ENCODE assay signal across 9 mouse cellular contexts in genomic region chr7:19889881-19890280, GRCm38 (mm10). TPM values are rescaled to one million over a fixed set of nuclear protein-coding genes. Genes with fewer than 3 reads are reported as not detected.
DNase-seq lines count a peak whose midpoint lies in the region; ATAC-seq and TF ChIP-seq lines count a peak whose summit lies in the region.
"Had no signal": no experiment of that assay in that cellular context is flagged by ENCODE, and none has a peak within 500 bp of the region (broad histone marks: within the 10 kb centered on the region; RNA-seq: fewer than 3 reads in every experiment).

No protein-coding gene starts in this region.

- no peak overlapping the region for H3K4me2 ChIP-seq in hindbrain, embryonic 11.5 days (replicated peaks; ENCODE audit: low read depth, low read length)
- no peak overlapping the region for H3K4me2 ChIP-seq in hindbrain, embryonic 12.5 days (replicated peaks)
- H3K4me2 ChIP-seq in hindbrain, embryonic 14.5 days (replicated peaks): no peak overlapping the region
- H3K4me2 ChIP-seq: liver, embryonic 15.5 days had no signal

- peak; percentile 49 for DNase-seq in hindbrain, embryonic 11.5 days (ENCODE audit: low spot score)
- DNase-seq in 3T3-L1 (ENCODE audit: low read depth, low spot score): peak; percentile 50
- DNase-seq in c-Kit-positive CD71-positive TER-119-positive erythroid progenitor cells, embryonic 14.5 days (ENCODE audit: low spot score): peak; percentile 50
- DNase-seq in lung, adult 18-20 months: peak; percentile 40 to 43
- DNase-seq in spleen, postnatal 4 days (ENCODE audit: low spot score in 2 of 2): peak; percentile 65 to 87
- no peak for DNase-seq in hindbrain, embryonic 14.5 days (ENCODE audit: low spot score)

- WGBS in hindbrain, embryonic 11.5 days: 52% methylated on average over 8 of the region's 8 CpGs
- WGBS in hindbrain, embryonic 12.5 days: 51% methylated on average over 8 of the region's 8 CpGs
- WGBS in hindbrain, embryonic 14.5 days: 50% methylated on average over 8 of the region's 8 CpGs

- H3K36me3 ChIP-seq in hindbrain, embryonic 11.5 days (ENCODE audit: control insufficient read depth, insufficient read depth, low read length): no peaks in the 10 kb centered on the region
- H3K36me3 ChIP-seq in hindbrain, embryonic 12.5 days: no peaks in the 10 kb centered on the region
- no peaks in the 10 kb centered on the region for H3K36me3 ChIP-seq in E14TG2a.4 (ENCODE audit: insufficient read depth, low read length)
- no peaks in the 10 kb centered on the region for H3K36me3 ChIP-seq in hindbrain, embryonic 14.5 days (replicated peaks; ENCODE audit: control insufficient read depth, insufficient read depth)
- H3K36me3 ChIP-seq: liver, embryonic 15.5 days had no signal

- no peak overlapping the region for H3K4me3 ChIP-seq in hindbrain, embryonic 11.5 days (ENCODE audit: low read depth, low read length)
- no peak overlapping the region for H3K4me3 ChIP-seq in hindbrain, embryonic 12.5 days
- no peak overlapping the region for H3K4me3 ChIP-seq in E14TG2a.4 (replicated peaks; ENCODE audit: low read length)
- no peak overlapping the region for H3K4me3 ChIP-seq in hindbrain, embryonic 14.5 days (replicated peaks; ENCODE audit: low read length)
- H3K4me3 ChIP-seq: liver, embryonic 15.5 days had no signal

- no peak for ATAC-seq in hindbrain, embryonic 11.5 days (ENCODE audit: low FRiP score)
- ATAC-seq in hindbrain, embryonic 12.5 days (ENCODE audit: low FRiP score): no peak
- ATAC-seq in hindbrain, embryonic 14.5 days (ENCODE audit: low FRiP score): no peak

- no peak overlapping the region for H3K9ac ChIP-seq in hindbrain, embryonic 11.5 days (ENCODE audit: low read depth, low read length)
- no peak overlapping the region for H3K9ac ChIP-seq in hindbrain, embryonic 12.5 days
- no peak overlapping the region for H3K9ac ChIP-seq in hindbrain, embryonic 14.5 days
- H3K9ac ChIP-seq: liver, embryonic 15.5 days had no signal

- peak; percentile 87 for TF ChIP-seq CTCF in E14TG2a.4 (conservative IDR thresholded peaks at IDR 0.05; ENCODE audit: low read length)

- no peaks in the 10 kb centered on the region for H3K27me3 ChIP-seq in hindbrain, embryonic 11.5 days (ENCODE audit: control insufficient read depth, insufficient read depth, low read length)
- no peaks in the 10 kb centered on the region for H3K27me3 ChIP-seq in hindbrain, embryonic 12.5 days
- peaks cover 5% of the 10 kb centered on the region; the same call in 1 of the 2 replicates for H3K27me3 ChIP-seq in E14TG2a.4 (ENCODE audit: insufficient read depth, low read length)
- no peaks in the 10 kb centered on the region for H3K27me3 ChIP-seq in hindbrain, embryonic 14.5 days (ENCODE audit: control insufficient read depth, insufficient read depth, low read length)
- H3K27me3 ChIP-seq: liver, embryonic 15.5 days had no signal

- no peak overlapping the region for H3K27ac ChIP-seq in hindbrain, embryonic 11.5 days (ENCODE audit: low read depth, low read length)
- H3K27ac ChIP-seq in hindbrain, embryonic 12.5 days: no peak overlapping the region
- H3K27ac ChIP-seq in hindbrain, embryonic 14.5 days: no peak overlapping the region
- H3K27ac ChIP-seq: liver, embryonic 15.5 days had no signal

- H3K9me3 ChIP-seq in hindbrain, embryonic 11.5 days (ENCODE audit: control insufficient read depth, low read length): no peaks in the 10 kb centered on the region
- H3K9me3 ChIP-seq in hindbrain, embryonic 12.5 days (replicated peaks): peaks cover 11% of the 10 kb centered on the region; the same call in 1 of the 2 replicates
- H3K9me3 ChIP-seq in E14TG2a.4 (ENCODE audit: low read length): peaks cover 15% of the 10 kb centered on the region
- H3K9me3 ChIP-seq in hindbrain, embryonic 14.5 days (ENCODE audit: control insufficient read depth, low read length): no peaks in the 10 kb centered on the region
- H3K9me3 ChIP-seq: liver, embryonic 15.5 days had no signal

- H3K4me1 ChIP-seq in hindbrain, embryonic 11.5 days (replicated peaks; ENCODE audit: control insufficient read depth, insufficient read depth, low read length): no peaks in the 10 kb centered on the region
- H3K4me1 ChIP-seq in hindbrain, embryonic 12.5 days: no peaks in the 10 kb centered on the region
- peaks cover 8% of the 10 kb centered on the region for H3K4me1 ChIP-seq in E14TG2a.4 (replicated peaks; ENCODE audit: low read depth, low read length)
- no peaks in the 10 kb centered on the region for H3K4me1 ChIP-seq in hindbrain, embryonic 14.5 days (replicated peaks; ENCODE audit: control insufficient read depth, insufficient read depth, low read length)
- H3K4me1 ChIP-seq: liver, embryonic 15.5 days had no signal

RNA-seq across cellular contexts. Expression of gene Ceacam19, which starts 2.1 kb away (rescaled TPM):
- polyA plus RNA-seq in hindbrain, embryonic 11.5 days (2014; fragmentation: Nextera tagmentation; extraction: Ambion mirVana): not detected in 2 replicates
- not detected in 2 replicates for polyA plus RNA-seq in hindbrain, embryonic 12.5 days (2016; fragmentation: Nextera tagmentation; extraction: Ambion mirVana)
- not detected in 2 replicates for polyA plus RNA-seq in hindbrain, embryonic 14.5 days (2014; fragmentation: Nextera tagmentation; extraction: Ambion mirVana)
- polyA plus RNA-seq: liver, embryonic 15.5 days had no signal

RNA-seq across cellular contexts. Expression of gene Ceacam16, which starts 28.8 kb away (rescaled TPM):
- not detected in 2 replicates for polyA plus RNA-seq in hindbrain, embryonic 11.5 days (2014; fragmentation: Nextera tagmentation; extraction: Ambion mirVana)
- not detected in 2 replicates for polyA plus RNA-seq in hindbrain, embryonic 12.5 days (2016; fragmentation: Nextera tagmentation; extraction: Ambion mirVana)
- 0.17 and 0.20 TPM in 2 replicates for polyA plus RNA-seq in hindbrain, embryonic 14.5 days (2014; fragmentation: Nextera tagmentation; extraction: Ambion mirVana)
- polyA plus RNA-seq: liver, embryonic 15.5 days had no signal

RNA-seq across cellular contexts. Expression of gene Pvr, which starts 31.1 kb away (rescaled TPM):
- 2.8 and 3.1 TPM in 2 replicates for polyA plus RNA-seq in hindbrain, embryonic 11.5 days (2014; fragmentation: Nextera tagmentation; extraction: Ambion mirVana)
- polyA plus RNA-seq in hindbrain, embryonic 12.5 days (2016; fragmentation: Nextera tagmentation; extraction: Ambion mirVana): 4.6 and 6.1 TPM in 2 replicates
- 6.4 and 6.6 TPM in 2 replicates for polyA plus RNA-seq in hindbrain, embryonic 14.5 days (2014; fragmentation: Nextera tagmentation; extraction: Ambion mirVana)

RNA-seq across cellular contexts. Expression of gene Gm19345, which starts 38.1 kb away (rescaled TPM):
- 0.17 TPM in 1 of 2 replicates, not detected in the other for polyA plus RNA-seq in hindbrain, embryonic 11.5 days (2014; fragmentation: Nextera tagmentation; extraction: Ambion mirVana)
- 1.1 and 1.7 TPM in 2 replicates for polyA plus RNA-seq in hindbrain, embryonic 12.5 days (2016; fragmentation: Nextera tagmentation; extraction: Ambion mirVana)
- 13.0 and 13.9 TPM in 2 replicates for polyA plus RNA-seq in hindbrain, embryonic 14.5 days (2014; fragmentation: Nextera tagmentation; extraction: Ambion mirVana)
- polyA plus RNA-seq: liver, embryonic 15.5 days had no signal
